Mouse (Mus musculus): Measurements from ENCODE around the gene Lmx1b. TPM values are rescaled to one million over a fixed set of nuclear protein-coding genes. Genes with fewer than 3 reads are reported as not detected.
A peak's percentile ranks its signal among the peaks of the same experiment; 100 is the strongest.

Lmx1b gene
- polyA plus RNA-seq, 1 experiment: not detected

GRCm38 (mm10) chr2:33544203-33544762 is 96.0 kb downstream of the Lmx1b start:
- no peak for TF ChIP-seq CTCF (IDR thresholded peaks at IDR 0.05; ENCODE audit: extremely low read depth, insufficient read depth, insufficient read length, insufficient replicate concordance)
- no peak for TF ChIP-seq POLR2A (IDR thresholded peaks at IDR 0.05; ENCODE audit: low read depth, low read length)
- peaks cover 19% of the 10 kb centered on the region for H3K27me3 ChIP-seq (ENCODE audit: control insufficient read depth, insufficient read depth, low read length)
- no peak for DNase-seq (ENCODE audit: low read depth in 1 of 2, low spot score in 2 of 2)
- peaks cover 3% of the 10 kb centered on the region; the same call in 1 of the 2 replicates for H3K4me1 ChIP-seq (ENCODE audit: control insufficient read depth, insufficient read depth, insufficient read length)
- WGBS: 2% methylated on average over 42 of the region's 43 CpGs
- H3K4me3 ChIP-seq (ENCODE audit: extremely low read depth, insufficient read depth, insufficient read length): no peak overlapping the region; the same call in 1 of the 2 replicates
- no peak overlapping the region for H3K27ac ChIP-seq (ENCODE audit: insufficient read depth, low read length)
- no peaks in the 10 kb centered on the region for H3K36me3 ChIP-seq (ENCODE audit: control insufficient read depth, insufficient read depth, low read length)

- TF ChIP-seq CTCF (IDR thresholded peaks at IDR 0.05; ENCODE audit: extremely low read depth, insufficient read depth, insufficient read length, insufficient replicate concordance): no peak
- TF ChIP-seq POLR2A (IDR thresholded peaks at IDR 0.05; ENCODE audit: low read depth, low read length): no peak
- H3K36me3 ChIP-seq (ENCODE audit: control insufficient read depth, insufficient read depth, low read length): no peaks in the 10 kb centered on the region
- no peak overlapping the region; the same call in 1 of the 2 replicates for H3K4me3 ChIP-seq (ENCODE audit: extremely low read depth, insufficient read depth, insufficient read length)
- peaks cover 19% of the 10 kb centered on the region for H3K27me3 ChIP-seq (ENCODE audit: control insufficient read depth, insufficient read depth, low read length)
- H3K4me1 ChIP-seq (ENCODE audit: control insufficient read depth, insufficient read depth, insufficient read length): peaks cover 3% of the 10 kb centered on the region; the same call in 1 of the 2 replicates
- WGBS: 4% methylated on average over 31 of the region's 38 CpGs
- no peak overlapping the region for H3K27ac ChIP-seq (ENCODE audit: insufficient read depth, low read length)
- DNase-seq (ENCODE audit: low read depth in 1 of 2, low spot score in 2 of 2): no peak
Measured at GRCm38 (mm10) chr2:33543429-33544202, 96.7 kb downstream of the Lmx1b start.

- H3K4me1 ChIP-seq (ENCODE audit: control insufficient read depth, insufficient read depth, insufficient read length): peaks cover 3% of the 10 kb centered on the region; the same call in 1 of the 2 replicates
- no peak for TF ChIP-seq POLR2A (IDR thresholded peaks at IDR 0.05; ENCODE audit: low read depth, low read length)
- peak; percentile 18; the same call in 1 of the 2 replicates for TF ChIP-seq CTCF (IDR thresholded peaks at IDR 0.05; ENCODE audit: extremely low read depth, insufficient read depth, insufficient read length, insufficient replicate concordance)
- 5% methylated on average over 11 of the region's 11 CpGs for WGBS
Measured at GRCm38 (mm10) chr2:33542696-33543428, 97.4 kb downstream of the Lmx1b start.

DNA sequence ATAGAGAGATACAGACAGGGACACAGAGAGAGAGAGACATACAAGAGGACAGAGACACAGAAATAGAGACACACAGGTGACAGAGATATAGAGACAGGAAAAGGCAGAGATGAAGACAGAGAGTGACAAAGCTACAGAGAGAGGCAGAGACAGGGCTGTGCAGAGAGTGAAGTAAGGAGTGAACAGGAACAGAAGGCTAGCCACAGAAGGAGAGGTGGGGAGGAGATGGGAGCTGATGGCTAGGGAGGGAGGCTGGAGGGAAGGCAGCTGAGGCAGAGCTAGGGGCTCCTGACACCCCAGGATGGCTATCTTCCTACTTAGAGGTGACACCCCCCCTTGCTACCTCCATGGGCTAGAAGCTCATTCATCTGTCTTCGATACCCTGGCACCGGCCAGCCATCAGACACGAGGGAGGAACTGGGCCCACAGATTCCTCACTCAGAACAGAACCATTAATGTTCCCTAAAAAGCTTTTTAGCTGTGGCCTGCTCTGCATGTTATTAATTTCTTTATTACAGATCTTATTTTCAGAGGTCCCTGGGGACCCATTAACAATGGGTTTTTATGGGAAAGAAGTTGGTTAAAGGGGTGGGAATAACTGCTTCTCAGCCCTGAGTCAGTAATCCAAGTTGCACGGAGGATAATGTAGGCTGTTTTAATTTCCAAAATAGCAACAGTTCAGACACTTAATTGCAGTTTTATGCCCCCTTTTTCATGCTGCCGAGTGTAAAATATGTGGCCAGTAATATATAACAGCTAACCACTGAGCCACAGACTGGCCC is 114.8 kb downstream of the Lmx1b start:
- Histone ChIP-seq H3K27ac (ENCODE audit: insufficient read depth, low read length) (no peak overlapping the region), H3K27me3 (ENCODE audit: control insufficient read depth, insufficient read depth, low read length) (no peaks in the 10 kb centered on the region), H3K36me3 (ENCODE audit: control insufficient read depth, insufficient read depth, low read length) (no peaks in the 10 kb centered on the region), H3K4me1 (ENCODE audit: control insufficient read depth, insufficient read depth, insufficient read length) (no peaks in the 10 kb centered on the region), H3K4me3 (ENCODE audit: extremely low read depth, insufficient read depth, insufficient read length) (no peak overlapping the region)
- no peak for TF ChIP-seq POLR2A (IDR thresholded peaks at IDR 0.05; ENCODE audit: low read depth, low read length)
- no peak for TF ChIP-seq CTCF (IDR thresholded peaks at IDR 0.05; ENCODE audit: extremely low read depth, insufficient read depth, insufficient read length, insufficient replicate concordance)
- no peak for DNase-seq (ENCODE audit: low read depth in 1 of 2, low spot score in 2 of 2)
- 75% methylated on average over 5 of the region's 5 CpGs for WGBS

More at GRCm38 (mm10) chr2:33542696-33543428, 97.4 kb downstream of the Lmx1b start:
- Histone ChIP-seq H3K4me3 (ENCODE audit: extremely low read depth, insufficient read depth, insufficient read length) (no peak overlapping the region), H3K36me3 (ENCODE audit: control insufficient read depth, insufficient read depth, low read length) (no peaks in the 10 kb centered on the region), H3K27ac (ENCODE audit: insufficient read depth, low read length) (no peak overlapping the region), H3K27me3 (ENCODE audit: control insufficient read depth, insufficient read depth, low read length) (peaks cover 19% of the 10 kb centered on the region)
- DNase-seq (ENCODE audit: low read depth in 1 of 2, low spot score in 2 of 2): peak in 1 of 2 experiments; percentile 27

GRCm38 (mm10) chr2:33515856-33516255 is 124.5 kb downstream of the Lmx1b start:
- Histone ChIP-seq H3K36me3 (ENCODE audit: control insufficient read depth, insufficient read depth, low read length) (no peaks in the 10 kb centered on the region), H3K27me3 (ENCODE audit: control insufficient read depth, insufficient read depth, low read length) (no peaks in the 10 kb centered on the region), H3K27ac (ENCODE audit: insufficient read depth, low read length) (no peak overlapping the region), H3K4me3 (ENCODE audit: extremely low read depth, insufficient read depth, insufficient read length) (no peak overlapping the region), H3K4me1 (ENCODE audit: control insufficient read depth, insufficient read depth, insufficient read length) (no peaks in the 10 kb centered on the region)
- DNase-seq (ENCODE audit: low read depth in 1 of 2, low spot score in 2 of 2): no peak
- TF ChIP-seq CTCF (IDR thresholded peaks at IDR 0.05; ENCODE audit: extremely low read depth, insufficient read depth, insufficient read length, insufficient replicate concordance) (no peak), POLR2A (IDR thresholded peaks at IDR 0.05; ENCODE audit: low read depth, low read length) (no peak)
- 66% methylated on average over 19 of the region's 19 CpGs for WGBS

DNA sequence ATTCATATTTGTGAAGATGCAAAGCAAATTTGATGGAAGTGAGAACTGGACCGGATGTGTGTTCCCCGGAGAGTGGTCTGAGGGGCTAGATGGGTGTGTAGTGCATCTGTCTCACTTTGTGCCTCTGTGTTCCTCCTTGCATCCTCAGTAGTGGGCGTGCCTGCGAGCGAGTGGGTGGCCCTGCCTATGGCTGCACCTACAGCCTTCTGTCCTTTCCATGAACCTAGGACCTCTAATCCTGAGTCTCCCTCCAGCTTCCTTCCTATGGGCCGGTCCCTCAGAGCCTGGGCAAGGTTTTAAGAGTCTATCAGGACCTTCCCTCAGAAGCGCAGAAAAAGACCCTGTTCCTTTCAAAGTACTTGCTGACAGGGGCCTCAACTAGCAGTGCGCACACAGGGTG is 124.9 kb downstream of the Lmx1b start:
- Histone ChIP-seq H3K27ac (ENCODE audit: insufficient read depth, low read length) (no peak overlapping the region), H3K36me3 (ENCODE audit: control insufficient read depth, insufficient read depth, low read length) (no peaks in the 10 kb centered on the region), H3K4me1 (ENCODE audit: control insufficient read depth, insufficient read depth, insufficient read length) (no peaks in the 10 kb centered on the region), H3K4me3 (ENCODE audit: extremely low read depth, insufficient read depth, insufficient read length) (no peak overlapping the region), H3K27me3 (ENCODE audit: control insufficient read depth, insufficient read depth, low read length) (no peaks in the 10 kb centered on the region)
- TF ChIP-seq CTCF (IDR thresholded peaks at IDR 0.05; ENCODE audit: extremely low read depth, insufficient read depth, insufficient read length, insufficient replicate concordance) (no peak), POLR2A (IDR thresholded peaks at IDR 0.05; ENCODE audit: low read depth, low read length) (no peak)
- 88% methylated on average over 8 of the region's 8 CpGs for WGBS
- no peak for DNase-seq (ENCODE audit: low read depth in 1 of 2, low spot score in 2 of 2)

Other genes starting within 250 kb of the Lmx1b start
- 6.5 and 7.8 TPM in 2 replicates for gene Zbtb34, start 209.2 kb downstream of the Lmx1b start, polyA plus RNA-seq (2012; rRNA removed)
- 5.6 and 5.9 TPM in 2 replicates for gene Zbtb43, start 172.0 kb downstream of the Lmx1b start, polyA plus RNA-seq (2012; rRNA removed)
- gene Mvb12b, start 247.4 kb upstream of the Lmx1b start, polyA plus RNA-seq (2012; rRNA removed): 13.6 and 17.5 TPM in 2 replicates